Mouse (Mus musculus) bone marrow, adult 2 months (tissue): ENCODE data around the gene Dirc2.

Experiments used
- CTCF ChIP-seq: fragments of 200-500 bp; IDR thresholded peaks from 2 replicates; pipeline ENCODE4 v1.5.1; 2011; ENCODE audit warnings: low read length, control low read depth; ENCODE audit not compliant: control insufficient read depth, insufficient read depth
- POLR2A ChIP-seq: fragments of 200-500 bp; IDR thresholded peaks from 2 replicates; pipeline ENCODE4 v1.6.1; 2011; ENCODE audit warnings: low read depth, mild to moderate bottlenecking, control low read depth, low read length, borderline replicate concordance; ENCODE audit not compliant: control insufficient read depth

DNA sequence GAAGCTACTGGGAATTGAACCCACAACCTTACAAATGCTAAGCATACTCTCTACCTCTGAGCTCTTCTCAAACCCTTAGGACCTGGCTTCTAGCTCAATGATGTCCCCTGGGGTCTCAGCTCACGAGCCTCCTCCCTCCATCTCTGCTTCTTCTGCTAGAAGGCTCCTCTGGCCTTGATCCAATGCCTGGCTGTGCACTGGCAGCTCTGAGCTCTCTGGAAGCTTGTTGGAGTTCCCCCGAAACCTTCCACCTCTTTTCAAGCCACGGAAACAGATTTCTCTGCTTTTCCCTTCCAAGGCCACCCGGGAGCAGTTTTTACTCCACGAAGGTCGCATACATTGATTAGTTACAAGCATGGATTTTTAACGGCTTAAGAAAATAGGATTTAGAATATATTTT is 82.7 kb downstream of the Dirc2 start:
- TF ChIP-seq CTCF (no peak), POLR2A (no peak)
